Mouse (Mus musculus) heart, adult 18-20 months (tissue): ENCODE results near the gene Foxm1. TPM values are rescaled to one million over a fixed set of nuclear protein-coding genes. Genes with fewer than 3 reads are reported as not detected.
"Not testable (repeated sequence)": the region's sequence is repeated elsewhere in the genome, so short reads cannot be mapped to it uniquely, and the experiment has no call there.

Source experiments
- DNase-seq, 2 experiments: peaks; one replicate each; pipeline ENCODE4 v3.0.0; 2021 to 2022; ENCODE audit warnings: mixed read lengths in 1 of 2
- total RNA-seq, 2 experiments: library from RNA; stranded (reverse); gene quantifications; 2 replicates each; pipeline ENCODE4 v1.2.3; 2021

Gene Foxm1
- total RNA-seq, 2 experiments from 2014 or later: 0.52 to 0.98 TPM

DNA sequence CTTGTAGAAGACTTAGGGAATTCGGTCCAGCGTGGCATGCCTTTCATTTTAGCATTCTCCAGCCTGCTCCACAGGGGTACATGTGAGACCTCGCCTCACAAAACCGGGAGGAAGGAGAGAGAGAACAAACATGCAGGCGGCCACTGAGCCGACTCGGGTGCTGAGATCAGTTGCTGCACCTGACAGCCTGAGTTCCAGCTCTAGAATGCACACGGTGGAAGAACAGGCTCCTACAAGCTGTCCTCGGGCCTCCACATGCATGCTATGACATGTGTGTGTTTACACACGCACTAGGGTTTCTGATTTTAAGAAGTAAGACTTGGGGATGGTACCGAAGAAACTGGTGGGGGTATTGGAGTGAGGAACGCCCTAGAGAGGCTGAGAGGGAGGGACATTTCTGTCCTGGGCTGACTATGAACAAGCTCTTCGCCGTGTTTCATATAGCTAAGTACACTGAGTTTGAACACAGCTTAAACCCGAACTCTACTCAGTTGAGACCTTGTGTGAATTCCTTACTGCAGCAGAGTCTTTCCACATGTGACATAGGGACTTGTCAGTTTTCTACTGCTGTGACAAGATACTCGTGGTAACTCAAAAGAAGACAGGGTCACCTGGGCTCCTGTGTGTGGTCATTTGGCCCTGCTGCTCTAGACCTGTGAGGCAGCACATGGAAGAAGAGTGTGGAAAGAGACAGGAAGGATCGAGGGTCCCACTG is 13.8 kb downstream of the Foxm1 start:
- no peak for DNase-seq

DNA sequence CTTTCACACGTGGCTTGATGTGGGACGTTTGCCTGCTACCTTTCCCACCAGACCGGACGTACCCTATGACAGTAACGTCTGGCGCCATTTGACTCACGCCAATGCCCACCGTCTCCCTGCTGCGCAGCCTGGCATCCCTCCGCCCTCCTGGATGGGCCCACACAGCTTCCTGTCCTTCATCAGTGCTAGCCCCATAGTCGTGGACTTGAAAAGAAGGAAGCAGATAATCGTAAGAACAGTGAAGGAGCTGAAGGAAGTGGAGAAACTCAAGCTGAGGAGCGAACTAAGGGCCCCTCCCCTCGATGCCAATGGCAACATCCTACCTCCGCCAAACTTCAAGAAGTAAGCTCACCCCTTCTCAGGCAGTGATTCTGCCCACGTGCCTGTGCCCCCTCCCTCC is 16.9 kb downstream of the Foxm1 start:
- no peak for DNase-seq

DNA sequence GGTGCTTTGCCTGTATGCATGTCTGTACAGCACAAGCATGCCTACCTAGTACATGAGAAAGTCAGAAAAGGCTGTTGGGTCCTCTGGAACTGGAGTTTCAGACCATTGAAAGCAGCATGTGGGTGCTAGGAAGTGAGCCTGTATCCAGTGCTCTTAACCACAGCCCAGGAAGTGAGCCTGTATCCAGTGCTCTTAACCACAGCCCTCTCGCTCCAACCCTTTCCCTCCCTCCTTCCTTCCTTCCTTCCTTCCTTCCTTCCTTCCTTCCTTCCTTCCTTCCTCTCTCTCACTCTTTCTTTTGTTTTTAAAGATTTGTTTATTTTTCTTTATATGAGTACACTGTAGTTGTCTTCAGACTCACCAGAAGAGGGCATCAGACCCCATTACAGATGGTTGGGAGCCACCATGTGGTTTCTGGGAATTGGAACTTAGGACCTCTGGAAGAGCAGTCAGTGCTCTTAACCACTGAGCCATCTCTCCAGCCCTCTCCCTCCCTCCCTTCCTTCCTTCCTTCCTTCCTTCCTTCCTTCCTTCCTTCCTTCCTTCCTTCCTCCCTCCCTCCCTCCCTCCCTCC is 17.9 kb downstream of the Foxm1 start:
- not testable (repeated sequence) for DNase-seq

DNA sequence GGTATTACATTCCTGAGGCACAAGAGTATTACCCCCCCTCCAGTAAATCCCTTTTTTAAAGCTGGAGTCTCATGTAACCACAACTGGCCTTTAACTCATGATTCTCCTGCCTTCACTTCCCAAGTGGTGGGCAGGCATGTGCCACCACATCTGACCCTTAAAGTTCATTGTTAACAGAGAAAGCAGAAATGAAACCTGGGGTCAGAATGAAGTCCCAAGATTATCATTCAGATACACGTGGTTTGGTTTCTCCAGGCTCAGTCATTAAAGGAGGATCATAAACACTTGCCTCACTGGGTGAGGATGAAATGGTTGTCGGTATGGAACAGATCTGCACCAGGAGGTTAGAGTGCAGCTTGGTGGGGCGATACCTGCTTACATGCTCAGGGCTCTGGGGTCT is 18.5 kb downstream of the Foxm1 start:
- DNase-seq: no peak

DNA sequence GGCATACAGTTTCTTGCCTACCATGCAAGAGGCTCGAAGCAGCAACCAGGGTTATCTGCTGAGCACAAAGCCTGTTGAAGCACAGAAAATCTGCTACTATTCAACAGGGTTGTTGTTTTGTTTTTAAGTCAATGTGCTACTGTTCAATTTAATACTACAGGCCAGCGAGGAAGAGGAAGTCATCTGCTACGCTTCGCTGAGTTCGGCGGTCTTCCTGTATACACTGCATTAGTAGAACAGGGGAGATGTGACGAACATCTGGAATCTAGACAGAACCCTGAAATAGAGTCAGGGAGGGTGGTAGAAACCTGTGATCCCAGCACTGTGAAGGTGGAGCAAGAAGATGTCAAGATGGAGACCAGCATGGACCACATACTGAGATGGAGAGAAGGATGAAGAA is 21.0 kb downstream of the Foxm1 start:
- DNase-seq: no peak

DNA sequence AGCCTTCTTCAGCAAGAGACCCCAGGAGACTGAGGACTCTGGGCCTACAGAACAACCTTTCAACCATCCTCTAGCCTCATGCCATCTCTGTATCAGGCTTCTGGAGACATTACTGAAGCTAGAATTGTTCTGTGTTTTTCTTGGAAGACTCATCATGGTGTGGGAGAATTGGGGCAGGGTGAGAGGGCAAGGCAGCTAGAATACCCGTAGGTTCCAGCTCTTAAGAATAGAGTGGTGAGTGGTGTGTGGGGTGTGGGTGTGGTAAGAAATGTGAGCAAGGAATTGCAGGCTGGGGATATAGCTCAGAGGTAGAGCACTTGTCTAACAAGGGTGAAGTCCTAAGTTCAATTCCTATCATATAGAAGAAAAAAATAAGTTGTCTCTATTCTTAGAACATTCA is 22.3 kb downstream of the Foxm1 start:
- no peak for DNase-seq

DNA sequence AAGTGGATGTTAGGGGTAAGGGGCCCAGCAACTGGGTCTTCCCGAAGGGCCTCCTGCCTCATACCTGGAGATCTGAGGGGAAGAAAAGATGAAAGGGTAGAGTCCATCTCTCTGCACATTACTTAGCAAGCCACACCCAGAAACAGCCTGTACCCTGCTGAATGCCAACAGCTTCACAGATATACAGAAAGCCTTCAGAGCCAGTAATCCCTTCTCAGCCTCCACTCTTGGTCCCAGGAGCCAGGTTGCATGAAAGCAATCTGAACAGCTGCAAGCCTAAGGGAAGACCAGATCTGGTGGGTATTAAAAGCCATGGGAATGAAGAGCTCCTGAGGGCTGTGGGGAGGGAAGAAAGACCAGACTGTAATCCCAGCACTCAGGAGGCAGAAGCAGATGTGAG is 26.4 kb downstream of the Foxm1 start:
- no peak for DNase-seq

DNA sequence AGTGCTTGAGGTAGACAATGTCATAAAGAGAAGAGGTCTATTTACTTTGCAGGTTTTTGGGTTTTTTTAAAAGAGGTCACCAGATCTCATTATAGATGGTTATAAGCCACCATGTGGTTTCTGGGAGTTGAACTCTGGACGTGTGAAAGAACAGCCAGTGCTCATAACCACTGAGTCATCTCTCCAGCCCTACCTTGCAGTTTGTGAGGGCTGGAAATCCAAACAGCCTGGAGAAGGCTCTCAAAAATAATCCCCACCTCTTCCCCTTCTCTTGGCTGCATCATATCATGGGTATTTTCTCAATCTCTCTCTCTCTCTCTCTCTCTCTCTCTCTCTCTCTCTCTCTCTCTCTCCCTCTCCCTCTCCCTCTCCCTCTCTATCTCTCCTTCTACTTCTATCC is 27.9 kb downstream of the Foxm1 start:
- no peak for DNase-seq

DNA sequence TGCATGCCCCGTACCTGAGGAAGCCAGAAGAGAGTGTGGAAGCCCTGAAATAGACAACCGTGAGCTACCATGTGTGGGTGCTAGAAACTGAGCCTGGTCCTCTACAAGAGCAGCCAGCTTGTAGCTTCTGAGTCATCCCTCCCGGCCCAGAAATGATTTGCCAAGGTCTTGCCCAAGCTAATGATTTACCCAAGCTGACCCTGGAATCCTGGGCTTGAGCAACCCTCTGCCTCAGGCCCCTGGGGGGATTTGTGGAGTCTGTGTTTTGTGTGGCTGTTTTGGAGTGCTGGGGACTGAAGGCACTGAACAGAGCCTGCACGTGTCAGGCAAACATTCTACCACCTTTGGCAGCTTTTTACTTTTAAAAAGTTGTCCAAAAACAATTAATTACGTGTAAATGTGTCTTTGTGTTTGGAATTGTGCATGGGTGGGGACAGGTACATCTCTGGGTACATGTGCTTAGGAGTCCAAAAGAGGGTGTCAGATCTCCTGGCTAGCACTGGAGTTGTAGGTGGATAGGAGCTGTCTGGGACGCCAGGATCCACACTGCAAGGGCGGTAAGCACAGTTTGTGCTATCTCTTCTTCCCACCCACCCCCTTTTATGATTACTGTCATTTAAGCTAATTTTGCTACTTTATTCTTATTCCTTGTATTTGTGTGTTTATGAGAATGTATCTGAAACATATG is 35.0 kb downstream of the Foxm1 start:
- DNase-seq: no peak

DNA sequence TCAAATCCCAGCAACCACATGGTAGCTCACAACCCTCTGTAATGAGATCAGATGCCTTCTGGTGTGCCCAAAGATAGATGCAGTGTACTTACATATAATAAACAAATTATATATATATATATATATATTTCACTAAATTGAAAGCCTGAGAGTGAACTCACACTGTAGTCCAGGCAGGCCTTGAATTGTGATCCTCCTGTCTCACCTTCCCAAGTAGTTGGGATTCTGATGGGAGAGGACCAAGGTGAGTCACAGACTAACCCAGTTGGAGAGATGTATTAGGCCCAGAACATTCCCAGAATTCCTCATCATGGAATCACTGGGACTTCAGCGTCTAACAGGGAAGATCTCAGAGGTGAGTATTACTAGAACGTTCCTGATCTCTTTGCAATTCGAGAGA is 36.2 kb downstream of the Foxm1 start, which contains the start of gene Nrip2:
Gene Nrip2 (plus strand): TSS at position 301 of the 400 bp plus-strand sequence.
- DNase-seq: no peak

DNA sequence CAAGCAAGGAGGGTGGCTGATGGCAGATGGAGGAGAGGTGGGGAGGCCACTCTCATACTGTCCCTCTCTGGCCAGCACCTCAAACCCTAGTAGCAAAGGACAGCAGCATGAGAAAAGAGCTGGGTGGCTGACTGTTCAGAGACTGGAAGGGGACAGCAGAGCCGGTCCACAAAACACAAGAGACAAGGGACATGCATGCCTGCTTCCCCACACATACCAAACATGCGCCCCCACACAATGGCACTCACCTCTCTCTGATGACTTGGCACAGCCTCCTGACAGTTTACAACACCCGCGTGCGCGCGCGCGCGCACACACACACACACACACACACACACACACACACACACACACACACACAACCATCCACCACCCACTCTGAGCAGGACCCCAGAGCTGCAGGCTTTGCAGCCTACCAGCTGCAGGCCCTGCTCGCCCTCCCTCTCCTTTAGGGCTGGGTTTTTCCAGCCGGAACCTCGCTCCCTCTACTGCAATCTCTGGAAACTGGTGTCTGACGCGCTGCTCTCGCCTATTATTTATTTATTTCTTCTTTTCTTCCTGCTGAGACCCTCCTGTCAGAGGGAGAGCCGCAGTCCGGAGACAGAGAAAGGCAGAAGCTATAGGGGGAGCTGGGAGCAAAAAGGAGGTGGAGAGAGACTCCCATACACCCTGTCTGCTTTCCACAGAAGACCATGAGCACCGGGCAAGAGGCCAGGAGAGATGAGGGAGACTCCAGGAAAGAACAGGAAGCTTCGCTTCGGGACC is 36.8 kb downstream of the Foxm1 start:
- DNase-seq: peak in 1 of 2 experiments; percentile 20

DNA sequence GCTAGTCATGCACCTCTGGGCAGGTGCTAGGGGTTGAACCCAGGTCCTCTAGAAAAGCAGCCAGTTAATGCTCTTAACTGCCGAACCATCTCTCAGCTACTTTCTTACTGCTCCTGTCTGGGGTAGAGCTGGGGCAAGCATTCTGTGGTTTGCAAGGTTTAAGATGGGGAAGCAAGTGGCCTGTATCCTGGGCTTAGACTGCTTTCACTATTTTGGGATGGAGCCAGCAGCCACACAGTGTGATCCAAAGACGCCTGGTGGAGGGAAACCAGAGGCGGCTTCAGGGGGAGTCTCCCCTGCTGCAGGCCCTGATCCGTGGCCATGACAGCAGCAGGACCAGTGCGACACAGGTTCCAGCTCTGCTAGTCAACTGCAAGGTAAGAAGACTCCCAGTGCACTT is 41.9 kb downstream of the Foxm1 start:
- no peak for DNase-seq

DNA sequence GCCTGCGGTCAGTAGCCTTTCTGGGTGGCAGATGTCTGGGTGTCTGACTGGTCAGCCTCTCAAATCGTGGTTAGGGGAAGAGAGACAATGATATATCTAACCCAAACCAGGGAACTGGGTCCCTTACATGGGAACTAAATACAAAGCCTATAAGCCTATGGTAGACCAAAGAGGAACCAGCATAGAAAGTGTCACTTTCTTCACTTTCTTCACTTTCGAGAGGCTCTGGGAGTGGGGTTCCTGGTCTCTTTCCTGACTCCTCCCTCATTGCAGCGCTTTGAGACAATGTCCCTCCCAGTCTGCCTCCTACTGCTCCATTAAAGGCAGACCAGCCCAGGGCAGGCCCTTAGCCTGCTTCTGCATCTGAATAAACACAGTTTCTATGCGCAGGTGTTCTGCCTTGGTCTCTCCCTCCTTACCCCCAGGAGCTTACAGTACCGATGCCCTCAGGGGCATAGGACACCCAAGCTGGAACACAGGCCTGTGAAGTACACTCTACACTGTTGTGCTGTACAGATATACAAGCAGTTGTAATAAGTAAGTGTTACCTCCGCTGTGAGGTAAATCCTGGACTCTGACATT is 45.9 kb downstream of the Foxm1 start:
- DNase-seq: no peak

DNA sequence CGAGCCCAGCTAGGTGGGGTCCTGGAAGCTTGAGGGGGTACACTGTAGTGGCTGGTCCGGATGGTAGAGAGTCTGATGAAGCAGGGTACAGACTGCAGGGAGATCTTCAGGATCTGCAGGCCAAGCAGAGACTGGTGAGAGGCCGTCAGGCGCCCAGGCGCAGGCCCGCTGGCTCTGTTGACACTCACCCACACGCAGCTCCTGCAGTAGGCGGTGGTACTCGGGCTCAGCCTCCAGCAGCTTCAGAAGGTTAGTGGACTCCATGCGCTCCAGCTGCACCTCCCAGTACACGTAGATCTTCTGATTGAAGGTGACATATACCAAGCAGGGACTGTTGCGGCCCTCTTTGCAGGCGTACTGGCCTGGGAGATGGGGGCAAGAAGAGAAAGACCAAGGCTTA is 47.5 kb downstream of the Foxm1 start:
- no peak for DNase-seq

DNA sequence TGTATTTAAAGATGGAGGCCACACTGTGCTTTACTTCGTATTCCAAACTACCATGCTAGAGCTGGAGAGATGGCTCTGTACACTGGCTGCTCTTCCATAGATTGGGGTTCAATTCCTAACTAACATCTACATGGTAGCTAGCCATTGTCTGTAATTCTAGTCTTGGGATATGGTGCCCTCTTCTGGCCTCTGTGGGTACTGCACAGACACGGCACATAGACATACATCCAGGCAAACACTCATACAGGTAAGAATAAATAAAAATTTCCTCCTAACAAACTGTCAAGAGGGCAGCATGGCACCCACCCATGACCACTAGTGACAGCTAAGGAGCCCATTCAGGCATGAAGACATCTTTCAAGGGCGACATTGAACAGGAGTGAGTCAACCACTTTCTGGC is 48.3 kb downstream of the Foxm1 start:
- DNase-seq: peak; percentile 59 to 94

DNA sequence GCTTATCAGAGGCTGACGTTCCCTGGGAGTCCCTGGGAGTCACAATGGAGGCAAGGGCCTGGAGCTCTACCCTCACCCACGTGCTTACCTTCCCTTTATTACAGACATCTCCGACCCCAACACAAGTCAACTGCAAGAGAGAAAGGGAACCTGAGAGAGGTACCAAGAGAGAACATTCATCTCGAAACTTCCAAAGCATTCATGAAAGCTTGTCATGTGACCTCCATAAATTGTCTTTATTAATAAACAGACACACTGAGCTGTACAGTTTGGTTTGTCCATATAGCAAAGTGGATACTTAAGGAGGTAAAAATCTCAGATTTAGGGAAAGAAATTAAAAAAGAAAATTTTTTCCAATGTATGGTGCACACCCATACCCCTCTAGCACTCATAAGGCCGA is 53.4 kb downstream of the Foxm1 start:
- DNase-seq: no peak

DNA sequence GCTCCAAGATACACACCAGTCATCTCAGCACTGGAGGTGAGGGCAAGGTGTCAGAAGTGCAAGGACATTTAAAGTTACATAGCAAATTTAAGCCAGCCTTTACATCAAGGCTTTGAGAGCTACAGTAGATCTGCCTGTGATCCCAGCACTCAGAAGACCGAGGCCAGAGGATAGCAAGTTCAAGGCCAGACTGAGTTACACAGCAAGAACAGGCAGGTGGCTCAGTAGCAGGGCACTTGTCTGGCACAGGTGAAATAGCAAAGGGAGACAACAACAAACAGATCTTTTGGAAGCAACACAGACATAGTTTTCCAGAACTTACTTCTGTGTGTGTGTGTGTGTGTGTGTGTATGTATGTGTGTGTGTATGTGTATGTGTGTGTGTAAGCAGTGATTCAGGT is 55.3 kb downstream of the Foxm1 start:
- no peak for DNase-seq

DNA sequence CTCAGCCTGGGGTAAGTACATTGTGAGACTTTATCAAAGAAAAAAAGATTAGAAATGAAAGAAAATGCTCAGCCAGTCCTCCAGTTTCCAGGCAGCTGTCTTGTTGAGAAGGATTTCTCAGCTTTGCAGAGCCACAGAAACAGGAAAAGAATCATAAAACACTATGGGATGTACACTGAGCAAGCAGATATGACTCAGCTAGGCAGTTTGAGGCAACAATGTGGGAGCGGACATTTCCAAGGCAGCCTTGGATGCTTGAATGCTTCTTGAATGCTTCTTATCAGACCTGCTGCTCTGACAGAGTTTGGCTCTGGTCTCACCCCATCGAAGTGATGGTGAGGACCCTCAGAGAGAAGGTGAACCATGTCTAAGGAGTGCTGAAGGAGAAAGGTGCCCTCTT is 58.3 kb downstream of the Foxm1 start:
- no peak for DNase-seq

DNA sequence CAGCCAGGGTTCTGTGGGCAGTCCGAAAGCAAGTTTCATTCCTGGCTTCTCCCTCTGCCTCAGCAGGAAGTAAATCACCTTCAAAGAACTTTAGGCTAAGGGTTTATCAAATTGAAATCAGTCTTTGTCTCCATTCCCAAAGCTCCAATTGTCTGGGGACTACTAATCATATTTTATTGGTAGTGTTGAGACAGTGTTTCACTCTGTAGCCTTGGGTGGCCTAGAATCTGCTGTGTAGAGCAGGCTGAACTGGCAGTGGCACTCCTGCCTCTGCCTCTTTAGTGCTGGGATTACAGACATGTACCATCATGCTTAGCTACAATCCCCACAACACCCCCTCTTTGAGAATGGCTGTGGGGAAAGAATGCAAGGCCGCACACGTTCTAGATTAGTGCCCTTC is 58.7 kb downstream of the Foxm1 start:
- DNase-seq: no peak

DNA sequence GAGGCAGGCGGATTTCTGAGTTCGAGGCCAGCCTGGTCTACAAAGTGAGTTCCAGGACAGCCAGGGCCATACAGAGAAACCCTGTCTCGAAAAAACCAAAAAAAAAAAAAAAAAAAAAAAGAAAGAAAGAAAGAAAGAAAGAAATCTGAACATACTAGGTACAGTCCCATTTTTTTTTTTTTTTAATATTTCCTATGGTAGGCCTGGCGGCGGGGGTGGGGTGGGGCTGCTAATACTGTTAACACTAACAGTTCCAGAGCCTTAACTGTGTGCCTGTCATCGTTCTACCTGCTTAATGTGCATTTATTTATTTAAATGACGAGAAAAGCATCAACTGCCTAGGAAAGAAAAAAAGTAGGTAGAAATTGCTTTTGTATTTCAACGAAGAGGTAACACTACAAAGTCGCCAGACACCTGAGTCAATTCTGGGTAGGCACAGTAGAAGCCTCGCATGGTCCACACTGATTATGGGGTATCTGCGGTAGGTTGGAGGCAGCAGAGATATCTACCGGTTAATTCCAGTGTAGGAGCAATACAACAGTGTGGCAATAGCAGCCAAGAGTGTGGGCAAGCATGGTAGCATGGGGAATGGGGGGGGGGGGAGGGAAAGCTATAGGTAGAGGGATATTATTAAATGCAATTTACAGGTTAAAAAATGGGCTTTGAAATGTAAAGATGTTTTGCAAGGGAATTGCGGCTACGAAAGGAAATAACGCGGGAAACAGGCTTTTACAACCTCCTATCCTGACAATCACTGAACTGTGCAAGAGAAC is 60.9 kb downstream of the Foxm1 start:
- DNase-seq: no peak

DNA sequence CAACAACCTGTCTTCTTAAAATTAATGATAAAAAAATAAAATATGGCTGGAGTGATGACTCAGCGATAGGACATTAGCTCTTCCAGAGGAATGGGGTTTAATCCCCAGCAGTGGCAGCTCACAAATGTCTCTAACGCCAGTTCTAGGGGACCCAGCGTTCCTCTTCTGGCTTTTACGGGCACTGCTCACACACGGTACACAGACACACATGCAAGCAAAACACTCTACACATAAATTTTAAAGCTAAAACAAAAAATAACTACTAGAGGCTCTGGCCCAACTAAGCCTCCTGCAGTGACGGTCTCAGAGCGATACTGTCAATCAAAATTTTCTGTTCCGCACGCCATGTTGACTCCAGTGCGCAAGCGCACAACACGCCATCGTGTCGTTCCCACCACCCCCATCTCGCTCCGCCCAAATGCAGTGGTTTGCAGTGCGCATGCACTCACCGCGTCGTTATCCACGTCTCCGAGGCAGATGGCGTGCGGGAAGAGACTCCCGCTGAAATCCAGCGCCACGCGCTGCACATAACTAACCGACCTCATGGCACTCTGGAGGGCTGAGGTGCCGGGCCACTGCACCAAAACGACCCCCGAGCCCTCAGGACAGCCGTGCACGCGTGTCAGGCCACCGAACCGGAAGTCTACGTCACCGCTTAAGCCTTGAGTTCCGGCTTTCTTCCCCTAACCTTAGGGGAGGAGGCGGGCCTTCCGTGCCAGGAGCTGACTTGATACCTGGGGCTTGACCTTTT is 61.7 kb downstream of the Foxm1 start, which contains the start of gene Itfg2:
Gene Itfg2 (minus strand): TSS at position 663 of the 751 bp plus-strand sequence.
- DNase-seq: peak; percentile 97 to 99
